Mouse (Mus musculus) forebrain, postnatal 0 days (tissue): ENCODE measurements around the gene Umad1. TPM values are rescaled to one million over a fixed set of nuclear protein-coding genes. Genes with fewer than 3 reads are reported as not detected.

Experiments
- ATAC-seq: fragments of 200-750 bp; cut with Nextera tagmentation; 2 replicates; pipeline ENCODE4 v1.8.0; 2017; ENCODE audit warnings: mild to moderate bottlenecking, moderate library complexity
- DNase-seq: peaks from one replicate; pipeline ENCODE4 v3.0.0-alpha.2; 2015
- H3K27ac ChIP-seq: fragments of 300-500 bp; sonication (generic); 2 replicates; pipeline ENCODE4 v1.5.1; 2014; ENCODE audit warnings: low read depth, mild to moderate bottlenecking, antibody characterized with exemption, low read length, moderate library complexity, mixed read lengths
- H3K27me3 ChIP-seq: fragments of 300-500 bp; sonication (generic); 2 replicates; pipeline ENCODE4 v1.6.1; 2014; ENCODE audit warnings: mild to moderate bottlenecking, low read length, mixed read lengths; ENCODE audit not compliant: insufficient read depth
- H3K36me3 ChIP-seq: fragments of 300-500 bp; sonication (generic); 2 replicates; pipeline ENCODE4 v1.6.1; 2014; ENCODE audit warnings: mild to moderate bottlenecking, moderate library complexity; ENCODE audit not compliant: insufficient read depth
- H3K4me1 ChIP-seq: fragments of 300-500 bp; sonication (generic); 2 replicates; pipeline ENCODE4 v1.6.1; 2014; ENCODE audit warnings: antibody characterized with exemption; ENCODE audit not compliant: insufficient read depth
- H3K4me2 ChIP-seq: fragments of 300-500 bp; sonication (generic); 2 replicates; pipeline ENCODE4 v1.6.1; 2014; ENCODE audit warnings: low read depth, mild to moderate bottlenecking, moderate library complexity
- H3K4me3 ChIP-seq: fragments of 300-500 bp; sonication (generic); 2 replicates; pipeline ENCODE4 v1.5.1; 2014; ENCODE audit warnings: low read depth, low read length, mixed read lengths
- H3K9ac ChIP-seq: fragments of 300-500 bp; sonication (generic); 2 replicates; pipeline ENCODE4 v1.6.1; 2014; ENCODE audit warnings: mild to moderate bottlenecking
- H3K9me3 ChIP-seq: fragments of 300-500 bp; sonication (generic); 2 replicates; pipeline ENCODE4 v1.6.1; 2016; ENCODE audit warnings: low read length
- CTCF ChIP-seq: sonication (generic); IDR thresholded peaks from 2 replicates; pipeline ENCODE4 v1.5.1; 2016; ENCODE audit warnings: antibody characterized with exemption, control low read depth, low read depth
- WGBS: fragments of 180-500 bp; shearing (Covaris S2); extraction: QIAGEN DNeasy Blood & Tissue Kit; methylation state at CpG from one replicate; pipeline ENCODE4 v1.1.7; 2014; 5-methylcytosine and 5-hydroxymethylcytosine counted together
- polyA plus RNA-seq: library from polyadenylated mRNA; unstranded; fragments of >200 nt; fragmentation: Nextera tagmentation; extraction: Ambion mirVana; gene quantifications from 2 replicates; pipeline ENCODE4 v1.2.1, GENCODE M21; 2015
- total RNA-seq: library from RNA; depleted of rRNA; stranded (reverse); fragments of >200 nt; gene quantifications from 2 replicates; pipeline ENCODE4 v1.2.3, GENCODE M21; 2014

Gene Umad1
- total and polyA plus RNA-seq, 2 experiments from 2014 or later, result 24.4 to 50.5 TPM

DNA sequence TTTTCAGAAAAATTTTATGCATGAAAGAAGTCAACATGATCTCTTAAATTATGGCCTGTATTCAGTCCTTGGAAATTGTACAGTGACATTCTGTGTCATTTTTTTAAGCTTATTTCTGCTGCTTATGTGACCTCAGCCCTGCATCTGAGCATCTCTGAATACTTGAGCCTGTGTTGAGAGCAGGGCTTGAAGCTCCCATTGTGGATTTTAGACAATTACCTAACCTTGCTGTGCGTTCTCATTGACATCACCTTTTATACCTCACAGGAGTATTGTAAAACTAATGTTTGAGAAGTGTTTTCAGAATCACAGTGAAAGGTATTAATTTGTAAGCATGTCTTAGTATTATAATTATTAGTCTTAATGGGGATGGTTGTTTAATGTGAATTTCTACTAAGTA lies 140.6 kb downstream of the Umad1 start:
- 27% methylated on average over 1 of the region's 1 CpGs for WGBS
- Histone ChIP-seq H3K9me3 (no peaks in the 10 kb centered on the region), H3K4me3 (no peak overlapping the region), H3K27me3 (no peaks in the 10 kb centered on the region), H3K4me1 (peaks cover 8% of the 10 kb centered on the region; the same call in 1 of the 2 replicates), H3K27ac (no peak overlapping the region), H3K9ac (no peak overlapping the region), H3K4me2 (no peak overlapping the region), H3K36me3 (peaks cover 5% of the 10 kb centered on the region; the same call in 1 of the 2 replicates)
- ATAC-seq, result peak; percentile 44; the same call in 1 of the 2 replicates
- TF ChIP-seq CTCF, result no peak
- DNase-seq, result no peak

DNA sequence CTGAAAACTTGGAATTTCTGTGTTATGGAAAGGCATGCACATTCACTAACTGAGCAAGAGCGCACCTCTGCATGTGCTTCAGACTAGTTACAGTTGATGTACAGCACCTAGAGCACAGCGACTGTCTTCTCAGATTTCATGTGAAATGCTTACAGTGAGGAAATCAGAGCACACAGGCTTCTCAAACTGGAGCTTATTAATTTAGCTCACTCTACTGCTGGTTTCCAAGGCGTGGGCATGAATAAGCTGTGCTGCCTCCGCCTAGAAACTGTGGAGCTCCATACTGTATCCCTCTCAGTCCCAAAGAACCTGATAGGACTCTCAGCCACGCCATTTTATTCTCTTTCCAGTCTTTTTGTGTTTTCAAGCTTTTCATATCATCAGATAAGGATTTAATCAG lies 144.0 kb downstream of the Umad1 start:
- DNase-seq (no peak), ATAC-seq (no peak)
- WGBS, result 95% methylated on average over 5 of the region's 5 CpGs
- no peak overlapping the region for H3K9ac ChIP-seq
- H3K9me3 ChIP-seq, result no peaks in the 10 kb centered on the region
- no peaks in the 10 kb centered on the region for H3K27me3 ChIP-seq
- no peak overlapping the region for H3K4me2 ChIP-seq
- H3K27ac ChIP-seq, result no peak overlapping the region
- no peaks in the 10 kb centered on the region for H3K4me1 ChIP-seq
- TF ChIP-seq CTCF, result no peak
- H3K4me3 ChIP-seq, result no peak overlapping the region
- H3K36me3 ChIP-seq, result peaks cover 5% of the 10 kb centered on the region; the same call in 1 of the 2 replicates

DNA sequence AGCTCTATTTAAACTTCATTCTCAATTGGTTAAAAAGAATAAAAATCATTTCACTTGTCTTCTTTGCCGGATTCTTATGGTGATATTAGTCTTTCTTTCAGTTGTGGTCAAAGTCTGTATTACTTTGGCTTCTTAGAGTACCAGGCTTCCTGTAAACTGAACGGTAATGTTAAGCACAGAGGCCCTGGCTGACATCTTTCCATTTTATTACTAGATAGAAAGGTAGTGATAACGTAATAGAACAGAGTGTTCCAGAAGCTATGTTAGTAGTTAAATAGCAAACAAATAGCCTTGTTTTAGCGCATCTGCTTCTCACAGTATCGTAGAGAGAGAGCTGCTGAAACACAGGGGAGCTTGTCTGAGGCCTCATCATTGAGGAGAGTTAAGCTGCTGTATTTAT lies 146.8 kb downstream of the Umad1 start:
- Histone ChIP-seq H3K27ac (no peak overlapping the region), H3K9ac (no peak overlapping the region), H3K9me3 (no peaks in the 10 kb centered on the region), H3K4me3 (no peak overlapping the region), H3K27me3 (no peaks in the 10 kb centered on the region), H3K36me3 (peaks cover 5% of the 10 kb centered on the region; the same call in 1 of the 2 replicates), H3K4me2 (no peak overlapping the region), H3K4me1 (no peaks in the 10 kb centered on the region)
- DNase-seq (no peak), ATAC-seq (no peak)
- 90% methylated on average over 5 of the region's 5 CpGs for WGBS
- no peak for TF ChIP-seq CTCF

DNA sequence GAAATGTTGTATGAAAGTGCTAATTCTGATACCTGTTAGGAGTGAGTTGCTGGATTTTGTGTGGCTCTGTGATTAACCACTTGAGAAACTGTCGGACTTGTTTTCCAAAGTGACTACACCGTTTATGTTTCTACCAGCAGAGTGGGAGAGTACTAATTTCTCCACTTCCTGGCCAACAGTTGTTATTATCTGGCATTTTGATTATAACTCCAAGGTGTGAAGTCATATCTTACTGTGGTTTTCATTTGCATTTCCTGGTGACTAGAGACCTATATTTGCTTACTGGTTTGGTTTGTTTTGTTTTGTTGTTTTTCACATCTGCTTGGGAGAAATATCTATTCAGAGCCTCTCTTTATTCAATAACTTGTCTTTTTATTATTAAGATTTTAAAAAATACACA lies 149.2 kb downstream of the Umad1 start:
- Histone ChIP-seq H3K27me3 (no peaks in the 10 kb centered on the region), H3K27ac (no peak overlapping the region), H3K9me3 (no peaks in the 10 kb centered on the region), H3K4me1 (peaks cover 7% of the 10 kb centered on the region), H3K4me3 (no peak overlapping the region), H3K9ac (no peak overlapping the region), H3K4me2 (no peak overlapping the region), H3K36me3 (no peaks in the 10 kb centered on the region)
- DNase-seq (no peak), ATAC-seq (no peak)
- TF ChIP-seq CTCF, result no peak
- WGBS, result 83% methylated on average over 2 of the region's 2 CpGs

DNA sequence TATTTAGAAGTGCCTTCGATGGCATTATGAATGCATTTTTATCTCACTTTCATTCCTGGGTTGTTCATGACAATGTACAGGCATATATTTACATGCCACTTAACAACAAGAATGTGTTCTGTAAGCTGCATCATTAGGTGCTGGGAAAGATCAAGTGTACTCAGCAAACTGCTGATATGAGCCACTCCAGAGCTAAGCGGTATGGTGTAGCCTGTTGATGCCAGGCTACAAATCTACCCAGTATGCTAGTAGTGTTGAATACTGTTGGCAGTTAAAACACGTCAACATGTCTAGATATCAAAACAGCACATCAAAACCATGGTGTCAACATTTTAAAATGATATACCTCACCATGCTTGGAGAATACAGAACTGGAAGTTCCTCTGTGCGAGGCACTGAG lies 150.8 kb downstream of the Umad1 start:
- Histone ChIP-seq H3K9ac (no peak overlapping the region), H3K27me3 (no peaks in the 10 kb centered on the region), H3K27ac (no peak overlapping the region), H3K4me1 (peaks cover 7% of the 10 kb centered on the region), H3K4me2 (no peak overlapping the region), H3K4me3 (no peak overlapping the region), H3K36me3 (no peaks in the 10 kb centered on the region), H3K9me3 (no peaks in the 10 kb centered on the region)
- ATAC-seq (peak; percentile 47; the same call in 1 of the 2 replicates), DNase-seq (no peak)
- WGBS, result 73% methylated on average over 4 of the region's 4 CpGs
- TF ChIP-seq CTCF, result no peak

DNA sequence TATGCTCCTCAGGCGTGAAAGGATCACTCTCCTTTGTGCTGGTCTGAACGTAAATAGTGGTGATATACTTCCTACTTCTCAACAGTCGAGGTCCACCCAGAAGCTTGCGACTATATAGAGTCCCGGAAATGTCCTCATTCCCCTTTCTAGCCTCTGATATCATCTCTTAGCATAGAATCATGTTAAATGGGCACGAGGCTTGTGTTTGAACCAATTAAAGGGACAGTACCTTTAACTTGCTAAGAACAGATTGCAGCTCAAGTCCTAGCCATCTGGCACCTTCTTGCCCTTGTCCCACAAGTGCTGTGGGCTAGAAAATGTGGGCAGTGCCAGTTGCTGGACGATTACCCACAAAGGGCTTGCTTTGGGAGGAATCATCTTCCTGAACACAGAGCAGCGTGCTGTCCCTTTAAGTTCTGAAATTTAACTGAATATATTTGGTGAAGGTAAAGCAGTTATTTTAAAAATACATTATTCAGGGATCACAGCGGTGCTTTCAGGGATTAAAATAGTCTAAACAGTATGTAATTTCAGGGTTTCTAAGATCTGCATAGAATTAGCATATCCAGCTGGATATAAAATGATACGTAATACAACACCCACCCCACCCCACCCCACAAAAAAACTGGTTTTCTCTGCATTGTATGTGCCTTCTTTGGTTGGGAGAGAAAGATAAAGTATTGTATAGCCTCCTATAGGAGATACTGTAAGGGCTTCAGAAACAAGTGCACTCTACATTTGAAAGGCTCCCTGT lies 153.9 kb downstream of the Umad1 start:
- Histone ChIP-seq H3K9me3 (no peaks in the 10 kb centered on the region), H3K4me3 (no peak overlapping the region), H3K27ac (peak overlapping the region; percentile 55), H3K9ac (0 out of 2 replicates have a peak overlapping the region, but pooled peaks have one; percentile 2), H3K4me1 (peaks cover 7% of the 10 kb centered on the region), H3K27me3 (no peaks in the 10 kb centered on the region), H3K36me3 (no peaks in the 10 kb centered on the region), H3K4me2 (peak overlapping the region; percentile 26)
- DNase-seq (peak; percentile 42), ATAC-seq (peak; percentile 62)
- no peak for TF ChIP-seq CTCF
- WGBS, result 45% methylated on average over 10 of the region's 10 CpGs

DNA sequence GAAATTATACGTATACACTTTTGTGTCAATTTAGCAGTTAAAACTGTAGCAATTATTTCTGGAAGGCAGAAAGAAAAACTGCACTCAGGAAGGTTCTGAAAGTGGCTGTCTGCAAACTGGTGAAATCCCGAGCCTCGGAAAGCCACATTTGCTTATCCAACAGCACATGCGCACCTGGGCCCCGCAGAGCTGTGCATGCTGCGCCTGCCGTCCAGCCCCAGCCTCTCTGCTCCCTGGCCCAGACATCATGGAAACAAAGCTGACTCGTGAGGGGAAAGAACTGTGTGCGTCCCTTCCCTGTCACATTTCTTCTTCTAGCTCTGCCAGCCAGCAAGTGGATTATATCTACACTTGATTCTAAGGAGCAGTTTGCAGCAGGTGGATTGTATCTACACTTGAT lies 154.9 kb downstream of the Umad1 start:
- Histone ChIP-seq H3K4me3 (peak overlapping the region; percentile 30), H3K27ac (peak overlapping the region; percentile 72)

More for the DNA sequence above, 154.9 kb downstream of the Umad1 start:
- Histone ChIP-seq H3K9me3 (no peaks in the 10 kb centered on the region), H3K36me3 (no peaks in the 10 kb centered on the region), H3K9ac (peak overlapping the region; percentile 33; the same call in 1 of the 2 replicates), H3K27me3 (no peaks in the 10 kb centered on the region), H3K4me2 (peak overlapping the region; percentile 26), H3K4me1 (peaks cover 7% of the 10 kb centered on the region)
- ATAC-seq (peak; percentile 37; the same call in 1 of the 2 replicates), DNase-seq (peak; percentile 43)
- TF ChIP-seq CTCF, result no peak
- WGBS, result 45% methylated on average over 9 of the region's 9 CpGs
